In the genomic region with DNA sequence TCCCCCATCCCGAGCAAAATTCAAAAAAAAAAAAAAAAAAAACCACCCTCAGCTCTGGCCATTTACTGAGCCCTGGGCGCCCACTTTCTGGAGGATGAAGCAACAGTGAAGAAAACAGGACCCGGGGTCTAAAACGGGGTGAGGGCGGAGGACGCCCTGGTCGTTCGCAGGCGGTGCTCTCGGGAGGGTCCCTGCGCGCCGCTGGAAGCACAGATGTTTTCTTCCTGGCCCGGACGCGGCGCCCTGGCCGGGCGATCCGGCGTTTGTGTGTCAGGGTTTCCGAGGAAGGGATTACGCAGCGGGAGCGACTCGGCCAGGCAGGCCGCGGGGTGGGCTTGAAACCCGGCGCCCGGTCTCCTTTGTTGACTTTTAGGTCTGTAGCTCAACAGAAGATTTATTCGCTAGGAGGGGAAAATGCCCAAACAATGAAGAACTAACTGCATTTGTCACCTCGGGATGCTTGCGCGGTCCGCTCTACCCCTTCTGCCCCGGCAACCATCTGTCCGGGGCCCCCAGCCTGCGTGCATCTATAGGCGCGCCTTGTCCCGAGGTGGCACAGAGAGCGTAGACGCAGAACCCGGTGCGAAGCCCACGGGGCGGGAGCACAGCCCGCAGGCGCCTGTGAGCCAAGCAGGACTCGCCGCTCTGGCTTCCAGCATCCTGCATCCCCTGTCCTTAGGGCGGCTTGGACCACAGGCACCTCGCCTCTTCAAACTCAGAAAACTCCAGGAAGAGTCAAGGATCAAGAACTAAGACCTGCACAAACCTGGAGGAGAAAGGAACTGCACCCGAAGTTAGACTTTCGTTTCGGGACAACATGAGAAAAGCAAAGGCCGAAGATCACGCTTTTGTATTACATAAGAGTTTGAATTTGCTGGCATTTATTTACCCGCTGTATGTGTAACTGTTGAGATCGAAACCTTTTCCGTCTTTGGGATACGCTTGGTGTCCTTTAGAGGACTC, we compare ENCODE assay signal across 8 mouse cellular contexts. TPM values are rescaled to one million over a fixed set of nuclear protein-coding genes. Genes with fewer than 3 reads are reported as not detected.
A peak's percentile ranks its signal among the peaks of the same experiment; 100 is the strongest.
DNase-seq lines count a peak whose midpoint lies in the region; ATAC-seq and TF ChIP-seq lines count a peak whose summit lies in the region.

No protein-coding gene starts in this region.

- H3K4me3 ChIP-seq in midbrain, embryonic 13.5 days (replicated peaks) = peak overlapping the region; percentile 37
- H3K4me3 ChIP-seq in thymus, adult 2 months (ENCODE audit: control insufficient read depth, insufficient read depth, low read length) = no peak overlapping the region

- H3K4me2 ChIP-seq in midbrain, embryonic 13.5 days (replicated peaks) = peak overlapping the region; percentile 61

- peak; percentile 19 to 27 for DNase-seq in urinary bladder, postnatal 36 days (ENCODE audit: low spot score in 2 of 2)
- DNase-seq in urinary bladder, postnatal 14 days (ENCODE audit: low spot score) = no peak
- peak; percentile 28 to 48 for DNase-seq in kidney, postnatal 36 days
- DNase-seq in adrenal gland, postnatal 14 days = no peak
- no peak for DNase-seq in cerebellum, adult 11-12 months
- no peak for DNase-seq in thymus, adult 2 months

- H3K4me1 ChIP-seq in midbrain, embryonic 13.5 days (replicated peaks) = peaks cover 36% of the 10 kb centered on the region
- H3K4me1 ChIP-seq in thymus, adult 2 months (replicated peaks; ENCODE audit: control insufficient read depth, insufficient read depth, low read length) = no peaks in the 10 kb centered on the region

- WGBS in midbrain, embryonic 13.5 days = under 1% methylated on average over 63 of the region's 63 CpGs
- 3% methylated on average over 63 of the region's 63 CpGs for WGBS in thymus, adult 2 months

- H3K9ac ChIP-seq in midbrain, embryonic 13.5 days (replicated peaks) = peak overlapping the region; percentile 60

- H3K27me3 ChIP-seq in midbrain, embryonic 13.5 days = peaks cover 90% of the 10 kb centered on the region
- peaks cover 28% of the 10 kb centered on the region for H3K27me3 ChIP-seq in thymus, adult 2 months (ENCODE audit: control insufficient read depth, insufficient read depth, low read length)

- no peak for TF ChIP-seq POLR2A in thymus, adult 2 months (IDR thresholded peaks at IDR 0.05; ENCODE audit: control insufficient read depth, extremely low read depth, insufficient read depth, low read length, poor library complexity)

- H3K27ac ChIP-seq in midbrain, embryonic 13.5 days = peak overlapping the region; percentile 76
- H3K27ac ChIP-seq in thymus, adult 2 months (ENCODE audit: control insufficient read depth, insufficient read depth, low read length) = no peak overlapping the region

- 0 out of 2 replicates have a peak, but pooled peaks have one; percentile 30 for ATAC-seq in granulocyte monocyte progenitor cell, adult 5-6 weeks (replicated peaks; ENCODE audit: poor library complexity, severe bottlenecking)
- ATAC-seq in midbrain, embryonic 13.5 days = peak; percentile 24; the same call in 1 of the 2 replicates

- no peak for TF ChIP-seq CTCF in thymus, adult 2 months (IDR thresholded peaks at IDR 0.05; ENCODE audit: borderline replicate concordance, control insufficient read depth, extremely low read depth, insufficient read depth, low read length, poor library complexity)

- H3K9me3 ChIP-seq in midbrain, embryonic 13.5 days = no peaks in the 10 kb centered on the region

- H3K36me3 ChIP-seq in midbrain, embryonic 13.5 days = no peaks in the 10 kb centered on the region
- no peaks in the 10 kb centered on the region for H3K36me3 ChIP-seq in thymus, adult 2 months (ENCODE audit: control insufficient read depth, insufficient read depth, low read length)

RNA-seq across cellular contexts. Expression of a gene that starts 7.8 kb away (rescaled TPM):
- total RNA-seq in granulocyte monocyte progenitor cell, adult 5-6 weeks (2014; fragmentation: Nextera tagmentation) = not detected in 2 replicates
- not detected in 2 replicates for total RNA-seq in granulocyte monocyte progenitor cell, adult 5-6 weeks (2017)
- polyA plus RNA-seq in midbrain, embryonic 13.5 days (2015; fragmentation: Nextera tagmentation; extraction: Ambion mirVana) = 3.0 and 3.8 TPM in 2 replicates
- 0.11 and 1.9 TPM in 2 replicates for total RNA-seq in adrenal gland, postnatal 14 days (2021)
- polyA plus RNA-seq in thymus, adult 2 months (2012; rRNA removed) = 1.4 and 1.5 TPM in 2 replicates

RNA-seq across cellular contexts. Expression of a gene that starts 25.0 kb away (rescaled TPM):
- total RNA-seq in granulocyte monocyte progenitor cell, adult 5-6 weeks (2014; fragmentation: Nextera tagmentation) = not detected in 2 replicates
- not detected in 2 replicates for total RNA-seq in granulocyte monocyte progenitor cell, adult 5-6 weeks (2017)
- polyA plus RNA-seq in midbrain, embryonic 13.5 days (2015; fragmentation: Nextera tagmentation; extraction: Ambion mirVana) = 1.8 and 2.6 TPM in 2 replicates
- not detected in 2 replicates for total RNA-seq in adrenal gland, postnatal 14 days (2021)
- 0.05 and 0.12 TPM in 2 replicates for polyA plus RNA-seq in thymus, adult 2 months (2012; rRNA removed)

Comparison
In these comparisons a context has a peak if more than half of its experiments do, and no peak if none do; other contexts are left out.
1. DNase-seq: peak in urinary bladder, postnatal 36 days (2 of 2) and kidney, postnatal 36 days (2 of 2); none in urinary bladder, postnatal 14 days (single experiment), adrenal gland, postnatal 14 days (single experiment), cerebellum, adult 11-12 months (single experiment) and thymus, adult 2 months (single experiment).